Mouse (Mus musculus) myocyte (in vitro differentiated cells): ENCODE results near the gene Rgs19. TPM values are rescaled to one million over a fixed set of nuclear protein-coding genes. Genes with fewer than 3 reads are reported as not detected.

Source experiments
- H3K27me3 ChIP-seq: one replicate; pipeline ENCODE4 v1.6.1; 2011; ENCODE audit not compliant: control insufficient read depth, insufficient read depth, insufficient read length
- H3K36me3 ChIP-seq: one replicate; pipeline ENCODE4 v1.6.1; 2011; ENCODE audit not compliant: control insufficient read depth, insufficient read depth
- H3K4me2 ChIP-seq: one replicate; pipeline ENCODE4 v1.6.1; 2011; ENCODE audit warnings: low read depth, control low read depth
- H3K4me3 ChIP-seq: one replicate; pipeline ENCODE4 v1.5.1; 2011; ENCODE audit warnings: mild to moderate bottlenecking, control low read depth, moderate library complexity
- H3K79me2 ChIP-seq: one replicate; pipeline ENCODE4 v1.6.1; 2011; ENCODE audit not compliant: control insufficient read depth, insufficient read depth
- H3ac ChIP-seq: one replicate; pipeline ENCODE4 v1.6.1; 2011; ENCODE audit not compliant: control insufficient read depth, insufficient read length
- CEBPB ChIP-seq: IDR thresholded peaks from 2 replicates; pipeline ENCODE4 v1.6.1; 2011; ENCODE audit warnings: mild to moderate bottlenecking, moderate library complexity; ENCODE audit not compliant: poor library complexity, insufficient read depth, severe bottlenecking
- E2F4 ChIP-seq: IDR thresholded peaks from one replicate; pipeline ENCODE4 v1.6.1; 2011; ENCODE audit warnings: mild to moderate bottlenecking, control low read depth, moderate library complexity; ENCODE audit not compliant: insufficient read depth
- MAX ChIP-seq: IDR thresholded peaks from one replicate; pipeline ENCODE4 v1.6.1; 2011; ENCODE audit warnings: low read depth, mild to moderate bottlenecking, control low read depth
- MYOD1 ChIP-seq, 3 experiments: IDR thresholded peaks; one replicate each; pipeline ENCODE4 v1.6.1; 2011; ENCODE audit warnings: control low read depth in 2 of 3, low read depth in 2 of 3, mild to moderate bottlenecking in 2 of 3, moderate library complexity in 1 of 3; ENCODE audit not compliant: insufficient read length in 2 of 3, control insufficient read depth in 1 of 3
- MYOG ChIP-seq, 3 experiments: IDR thresholded peaks; one replicate each; pipeline ENCODE4 v1.6.1; 2011; ENCODE audit warnings: control low read depth in 2 of 3, low read depth in 2 of 3, mild to moderate bottlenecking in 2 of 3; ENCODE audit not compliant: insufficient read length in 2 of 3, control insufficient read depth in 1 of 3, insufficient read depth in 1 of 3
- POLR2A ChIP-seq: IDR thresholded peaks from one replicate; pipeline ENCODE4 v1.6.1; 2011; ENCODE audit warnings: low read depth, mild to moderate bottlenecking, control low read depth, moderate library complexity; ENCODE audit not compliant: insufficient read length
- POLR2AphosphoS2 ChIP-seq: IDR thresholded peaks from one replicate; pipeline ENCODE4 v1.6.1; 2011; ENCODE audit warnings: low read depth, control low read depth; ENCODE audit not compliant: insufficient read length
- REST ChIP-seq: IDR thresholded peaks from one replicate; pipeline ENCODE4 v1.6.1; 2011; ENCODE audit warnings: mild to moderate bottlenecking, control low read depth, moderate library complexity; ENCODE audit not compliant: insufficient read depth, insufficient read length
- SRF ChIP-seq: IDR thresholded peaks from one replicate; pipeline ENCODE4 v1.6.1; 2011; ENCODE audit warnings: low read depth; ENCODE audit not compliant: control insufficient read depth, insufficient read length
- TCF12 ChIP-seq: IDR thresholded peaks from one replicate; pipeline ENCODE4 v1.6.1; 2011; ENCODE audit warnings: mild to moderate bottlenecking, control low read depth; ENCODE audit not compliant: poor library complexity, insufficient read depth, severe bottlenecking
- TCF3 ChIP-seq: IDR thresholded peaks from one replicate; pipeline ENCODE4 v1.6.1; 2011; ENCODE audit warnings: low read depth, control low read depth; ENCODE audit not compliant: insufficient read length
- USF1 ChIP-seq: IDR thresholded peaks from one replicate; pipeline ENCODE4 v1.6.1; 2011; ENCODE audit warnings: low read depth, mild to moderate bottlenecking, control low read depth, moderate library complexity
- polyA plus RNA-seq: library from polyadenylated mRNA; unstranded; fragments of >200 nt; fragmentation: generic; extraction: Trizol; gene quantifications from one replicate; pipeline ENCODE4 v1.2.1, GENCODE M21; 2012; ENCODE audit warnings: missing spikeins

The Rgs19 gene
- polyA plus RNA-seq, 1 experiment = 39.5 TPM

DNA sequence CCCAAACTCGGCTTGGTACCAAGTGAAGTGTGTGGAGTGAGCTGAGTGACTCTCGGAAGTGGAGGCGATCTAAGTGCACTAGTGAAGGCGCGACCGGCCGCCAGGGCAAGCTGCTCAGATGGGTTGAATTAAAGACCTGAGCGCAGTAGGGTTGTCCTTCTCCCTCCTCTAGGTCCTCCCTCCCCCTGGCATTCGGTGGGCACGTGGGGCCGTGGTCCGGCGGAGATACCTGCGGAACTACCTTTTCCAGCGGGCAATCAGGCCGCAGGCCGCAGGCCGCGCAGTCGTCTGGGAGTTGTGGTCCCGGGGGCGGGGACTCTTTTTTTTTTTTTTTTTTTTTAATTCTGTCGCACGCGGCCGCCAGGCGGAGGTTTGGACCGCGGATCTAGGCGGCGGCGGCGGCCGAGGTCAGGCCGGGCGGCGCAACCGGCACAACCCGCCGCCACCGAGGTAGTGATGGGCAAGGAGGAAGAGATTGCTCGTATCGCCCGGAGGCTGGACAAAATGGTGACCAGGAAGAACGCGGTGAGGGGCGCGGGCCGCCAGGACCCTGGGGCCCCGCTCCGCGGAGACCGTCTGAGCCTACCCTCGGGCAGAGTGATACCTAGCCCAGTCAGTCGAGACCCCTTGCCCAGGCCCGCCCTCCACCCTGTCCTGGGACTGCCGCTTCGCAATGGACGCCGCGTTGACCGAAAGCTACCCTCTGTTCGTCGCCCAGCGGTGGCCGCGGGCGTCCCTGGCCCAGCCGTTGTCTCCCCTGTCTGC is 13.6 kb downstream of the Rgs19 start, which contains the start of gene Tcea2:
Gene Tcea2 (plus strand): TSS at position 360 of the 765 bp plus-strand sequence.
- H3K79me2 ChIP-seq = no peaks in the 10 kb centered on the region
- TF ChIP-seq REST = no peak
- TF ChIP-seq POLR2A = peak; percentile 68
- no peaks in the 10 kb centered on the region for H3K27me3 ChIP-seq
- peak within 1 kb of the TSS; percentile 39 for H3K4me3 ChIP-seq
- peak within 1 kb of the TSS; percentile 40 for H3ac ChIP-seq
- peak within 1 kb of the TSS; percentile 92 for H3K4me2 ChIP-seq
- no peaks in the 10 kb centered on the region for H3K36me3 ChIP-seq

DNA sequence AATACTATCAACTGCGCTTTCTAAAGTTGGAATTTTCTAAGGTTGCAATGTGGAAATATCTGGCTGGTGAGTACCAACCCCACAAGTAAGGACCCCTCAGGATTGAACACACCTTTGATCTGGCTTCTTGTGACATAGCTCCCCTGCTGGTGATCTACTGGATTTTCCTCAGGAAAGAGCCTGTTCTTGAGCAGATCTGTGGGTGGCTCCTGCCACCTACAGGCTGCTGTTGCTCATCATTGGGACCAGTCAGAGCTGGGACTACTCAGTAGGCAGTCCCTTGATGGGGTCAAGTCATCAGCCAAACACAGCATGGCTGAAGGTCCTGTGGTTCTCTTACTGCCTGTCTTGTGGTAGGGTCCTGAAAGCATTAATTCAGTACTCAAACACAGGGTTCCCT is 15.0 kb downstream of the Rgs19 start:
- no peak for TF ChIP-seq E2F4
- no peak for TF ChIP-seq MYOD1 (IDR thresholded peaks at IDR 0.05; ENCODE audit: control insufficient read depth in 1 of 3, insufficient read length in 2 of 3, low read depth in 2 of 3)
- TF ChIP-seq MAX = no peak
- no peak for TF ChIP-seq POLR2AphosphoS2
- TF ChIP-seq TCF3 = no peak
- no peak for TF ChIP-seq SRF
- no peak for TF ChIP-seq USF1
- no peak for TF ChIP-seq REST
- Histone ChIP-seq H3ac (no peak overlapping the region), H3K4me3 (no peak overlapping the region), H3K79me2 (no peaks in the 10 kb centered on the region), H3K27me3 (peaks cover 4% of the 10 kb centered on the region), H3K36me3 (no peaks in the 10 kb centered on the region), H3K4me2 (no peak overlapping the region)

DNA sequence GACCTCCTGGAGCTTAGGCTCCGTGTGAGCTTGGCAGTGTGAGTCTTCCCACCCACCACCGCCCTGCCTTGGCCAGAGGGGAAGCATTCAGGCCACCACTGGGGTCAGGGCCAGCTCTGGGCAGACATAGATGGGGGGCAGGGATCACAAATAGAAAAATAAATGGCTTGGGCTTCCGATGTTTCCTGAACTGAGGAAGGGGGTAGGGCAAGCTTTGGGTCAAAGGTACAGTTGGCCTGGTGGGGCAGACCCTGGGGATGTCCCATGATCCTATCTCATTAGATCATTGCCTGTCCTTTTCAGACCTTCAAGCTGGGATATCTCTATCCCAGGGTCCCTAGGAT is 16.1 kb downstream of the Rgs19 start:
- peaks cover 8% of the 10 kb centered on the region for H3K27me3 ChIP-seq
- TF ChIP-seq TCF12 (no peak), E2F4 (no peak), TCF3 (no peak), MYOD1 (IDR thresholded peaks at IDR 0.05; ENCODE audit: control insufficient read depth in 1 of 3, insufficient read length in 2 of 3, low read depth in 2 of 3) (no peak), REST (no peak), POLR2AphosphoS2 (no peak), MYOG (IDR thresholded peaks at IDR 0.05; ENCODE audit: control insufficient read depth in 1 of 3, insufficient read depth in 1 of 3, insufficient read length in 2 of 3, low read depth in 2 of 3) (no peak), CEBPB (no peak), USF1 (no peak), POLR2A (no peak), SRF (no peak), MAX (no peak)
- H3K79me2 ChIP-seq = no peaks in the 10 kb centered on the region
- H3K36me3 ChIP-seq = no peaks in the 10 kb centered on the region
- H3K4me3 ChIP-seq = no peak overlapping the region
- no peak overlapping the region for H3ac ChIP-seq
- H3K4me2 ChIP-seq = no peak overlapping the region

DNA sequence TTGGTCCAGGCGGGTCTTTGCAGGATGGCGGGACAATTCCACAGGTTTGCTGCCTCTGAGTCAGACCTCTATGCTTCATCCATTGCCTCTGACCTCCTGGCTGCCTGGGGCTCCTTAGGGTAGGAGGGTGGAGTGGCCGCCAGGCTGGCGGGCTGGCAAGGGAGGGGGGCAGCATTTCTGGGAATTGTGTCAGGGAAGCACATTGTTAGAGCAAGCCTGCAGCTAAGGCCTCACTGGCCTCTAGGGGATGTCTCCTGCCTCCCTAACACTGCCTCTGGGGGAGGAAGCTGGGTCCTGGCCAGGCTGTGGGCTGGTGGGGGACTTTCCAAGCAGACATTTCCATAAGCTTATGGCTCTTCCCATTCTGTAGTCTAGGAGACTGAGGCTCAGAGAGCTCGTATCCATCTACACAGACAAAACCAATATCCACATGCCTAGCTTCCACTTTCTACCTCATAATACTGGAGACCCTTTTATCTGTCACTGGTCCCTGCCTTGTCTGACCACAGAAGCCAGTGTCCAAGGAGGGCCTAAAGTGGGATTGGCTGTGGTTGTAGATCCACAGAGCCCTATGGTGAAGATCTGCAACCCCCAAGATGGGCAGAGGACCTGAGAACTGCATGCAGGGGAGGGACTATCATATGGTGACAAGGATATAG is 16.6 kb downstream of the Rgs19 start:
- H3K79me2 ChIP-seq = no peaks in the 10 kb centered on the region

DNA sequence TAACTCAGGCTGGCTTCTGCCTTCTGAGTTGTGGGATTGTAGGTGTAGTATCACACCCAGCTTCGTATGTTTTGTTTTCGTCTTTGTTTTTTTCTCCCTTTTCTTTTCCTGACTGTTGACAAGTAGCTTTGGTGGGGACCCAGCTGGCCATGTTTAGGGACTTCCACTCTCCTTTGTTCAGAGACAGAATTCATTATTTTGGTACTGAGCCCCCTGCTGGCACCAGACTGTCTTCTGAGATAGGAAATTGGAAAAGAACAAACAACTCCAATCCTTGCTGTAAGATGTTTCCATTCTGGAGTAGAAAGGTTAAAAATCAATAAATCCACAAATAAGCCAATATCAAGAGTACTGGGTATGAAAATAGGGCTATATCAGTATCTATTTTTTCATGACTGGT is 17.4 kb downstream of the Rgs19 start:
- Histone ChIP-seq H3K36me3 (no peaks in the 10 kb centered on the region), H3K4me3 (no peak overlapping the region), H3K4me2 (peak overlapping the region; percentile 82)

More for the DNA sequence above, 16.6 kb downstream of the Rgs19 start:
- Histone ChIP-seq H3ac (no peak overlapping the region), H3K27me3 (peaks cover 8% of the 10 kb centered on the region), H3K36me3 (no peaks in the 10 kb centered on the region), H3K4me2 (no peak overlapping the region), H3K4me3 (no peak overlapping the region)
- no peak for TF ChIP-seq USF1
- no peak for TF ChIP-seq TCF12
- TF ChIP-seq E2F4 = no peak
- no peak for TF ChIP-seq TCF3
- TF ChIP-seq CEBPB = no peak
- TF ChIP-seq REST = no peak
- no peak for TF ChIP-seq MYOG (IDR thresholded peaks at IDR 0.05; ENCODE audit: control insufficient read depth in 1 of 3, insufficient read depth in 1 of 3, insufficient read length in 2 of 3, low read depth in 2 of 3)
- TF ChIP-seq MYOD1 (IDR thresholded peaks at IDR 0.05; ENCODE audit: control insufficient read depth in 1 of 3, insufficient read length in 2 of 3, low read depth in 2 of 3) = no peak
- TF ChIP-seq POLR2A = no peak
- no peak for TF ChIP-seq MAX
- no peak for TF ChIP-seq SRF

More for the DNA sequence above, 17.4 kb downstream of the Rgs19 start:
- peaks cover 11% of the 10 kb centered on the region for H3K27me3 ChIP-seq
- H3K79me2 ChIP-seq = no peaks in the 10 kb centered on the region
- no peak for TF ChIP-seq SRF
- TF ChIP-seq CEBPB = no peak
- no peak for TF ChIP-seq POLR2AphosphoS2
- TF ChIP-seq REST = no peak
- no peak for TF ChIP-seq MYOD1 (IDR thresholded peaks at IDR 0.05; ENCODE audit: control insufficient read depth in 1 of 3, insufficient read length in 2 of 3, low read depth in 2 of 3)
- TF ChIP-seq MYOG (IDR thresholded peaks at IDR 0.05; ENCODE audit: control insufficient read depth in 1 of 3, insufficient read depth in 1 of 3, insufficient read length in 2 of 3, low read depth in 2 of 3) = no peak
- TF ChIP-seq MAX = no peak
- no peak for TF ChIP-seq TCF12
- TF ChIP-seq USF1 = no peak
- no peak for TF ChIP-seq TCF3
- H3ac ChIP-seq = no peak overlapping the region
